Mouse (Mus musculus) layer of hippocampus, postnatal 14 days (tissue): ENCODE results near the gene Creld2. TPM values are rescaled to one million over a fixed set of nuclear protein-coding genes. Genes with fewer than 3 reads are reported as not detected.

Experiments used
- DNase-seq, 2 experiments: peaks; one replicate each; pipeline ENCODE4 v3.0.0; 2021 to 2022; ENCODE audit warnings: low spot score in 2 of 2, mixed read lengths in 1 of 2
- total RNA-seq, 2 experiments: library from RNA; stranded (reverse); gene quantifications; 2 replicates each; pipeline ENCODE4 v1.2.3; 2021

The Creld2 gene
- total RNA-seq, 2 experiments from 2014 or later: 17.3 to 26.1 TPM

- DNase-seq: no peak
Observed at GRCm38 (mm10) chr15:88866934-88867356, 47.5 kb downstream of the Creld2 start.

DNA sequence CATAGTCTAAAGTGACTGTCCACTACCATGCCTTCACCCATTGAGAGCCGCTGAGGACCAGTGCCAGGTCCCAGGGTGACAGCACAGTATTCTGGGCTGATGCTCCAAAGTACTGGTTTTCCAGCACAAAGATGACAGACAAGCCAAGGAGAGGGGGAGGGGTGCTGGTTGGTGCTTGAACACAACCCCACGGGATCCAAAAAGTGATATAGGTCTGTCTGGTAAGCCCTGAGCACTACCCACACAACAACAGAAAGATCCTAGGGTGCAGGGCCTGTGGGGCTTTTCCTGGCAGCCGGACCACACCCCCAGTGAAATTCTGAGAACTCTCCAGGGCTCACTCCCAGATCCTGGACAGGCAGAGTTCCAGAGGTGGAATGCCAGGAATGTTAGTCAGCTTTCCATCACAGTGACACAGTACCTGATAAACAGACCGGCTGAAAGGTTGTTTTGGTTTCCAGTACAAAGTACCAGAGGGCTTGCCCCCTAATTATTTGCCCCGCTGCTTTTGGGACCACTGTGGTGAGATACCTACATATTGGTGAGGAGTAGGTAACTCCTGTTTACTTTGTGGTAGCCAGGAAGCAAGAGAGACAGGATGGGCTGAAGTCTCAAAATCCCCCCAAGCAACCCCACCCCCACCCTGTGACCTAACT, 48.0 kb downstream of the Creld2 start:
- no peak for DNase-seq

- no peak for DNase-seq
Observed at GRCm38 (mm10) chr15:88868024-88868742, 48.7 kb downstream of the Creld2 start.

GRCm38 (mm10) chr15:88870418-88871185, 51.2 kb downstream of the Creld2 start:
- DNase-seq: no peak

DNA sequence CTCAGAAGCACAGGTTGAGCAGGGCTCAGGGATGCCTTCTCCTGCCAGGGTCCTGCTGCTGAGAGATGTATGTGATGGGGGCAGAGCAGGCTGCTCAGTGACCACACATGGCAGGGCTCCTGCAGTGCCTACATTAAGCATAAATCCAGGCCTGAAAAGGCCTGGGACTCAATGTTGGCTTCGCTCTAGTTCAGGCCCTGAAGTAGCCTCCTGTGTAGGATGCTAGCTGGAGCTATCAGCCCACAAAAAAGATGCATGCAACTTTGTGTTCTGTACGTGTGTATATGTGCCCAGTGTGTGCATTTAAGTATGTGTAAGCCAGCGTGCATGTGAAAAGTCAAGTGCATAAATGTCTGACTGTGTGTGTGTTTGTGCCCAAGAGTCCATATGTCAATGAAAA, 54.6 kb downstream of the Creld2 start:
- DNase-seq: no peak

GRCm38 (mm10) chr15:88874477-88874876, 55.0 kb downstream of the Creld2 start:
- no peak for DNase-seq

GRCm38 (mm10) chr15:88875625-88876081, 56.2 kb downstream of the Creld2 start:
- no peak for DNase-seq

Other genes starting within 250 kb of the Creld2 start
- not detected for gene Zdhhc25, start 219.3 kb upstream of the Creld2 start, total RNA-seq
- gene Brd1, start 85.4 kb upstream of the Creld2 start, total RNA-seq: 10 to 100 TPM; 50.1 to 50.2 TPM
- 10 to 100 TPM; 12.9 to 13.5 TPM for gene Zbed4, start 68.0 kb upstream of the Creld2 start, total RNA-seq
- 10 to 100 TPM in 1 of 2 experiments, 1 to 10 TPM in 1; 9.2 to 12.0 TPM for gene Alg12, start 328 bp upstream of the Creld2 start, total RNA-seq
- gene Pim3, start 42.5 kb downstream of the Creld2 start, total RNA-seq: 10 to 100 TPM; 40.8 to 48.4 TPM
- gene Ttll8, start 134.8 kb downstream of the Creld2 start, total RNA-seq: 1 to 10 TPM; 2.0 to 2.9 TPM
- gene Mlc1, start 159.4 kb downstream of the Creld2 start, total RNA-seq: 100 to 1,000 TPM; 132 to 137 TPM
- gene Mov10l1, start 163.3 kb downstream of the Creld2 start, total RNA-seq: not detected
- 100 to 1,000 TPM; 131 to 143 TPM for gene Panx2, start 240.1 kb downstream of the Creld2 start, total RNA-seq